Mouse (Mus musculus) C2C12 (cell line): ENCODE results near the gene Kantr. TPM values are rescaled to one million over a fixed set of nuclear protein-coding genes. Genes with fewer than 3 reads are reported as not detected.

ENCODE experiments used
- H3K27me3 ChIP-seq: one replicate; pipeline ENCODE4 v1.6.1; 2011; ENCODE audit not compliant: control insufficient read depth, insufficient read depth, insufficient read length
- H3K36me3 ChIP-seq: one replicate; pipeline ENCODE4 v1.6.1; 2011; ENCODE audit not compliant: control insufficient read depth, insufficient read depth
- H3K4me3 ChIP-seq: one replicate; pipeline ENCODE4 v1.5.1; 2011; ENCODE audit warnings: mild to moderate bottlenecking, control low read depth; ENCODE audit not compliant: poor library complexity, insufficient read depth, severe bottlenecking
- H3K79me2 ChIP-seq: one replicate; pipeline ENCODE4 v1.6.1; 2011; ENCODE audit not compliant: control insufficient read depth, insufficient read depth
- H3K79me3 ChIP-seq: one replicate; pipeline ENCODE4 v1.6.1; 2011; ENCODE audit warnings: low read depth, control low read depth
- H3ac ChIP-seq: one replicate; pipeline ENCODE3; 2011; ENCODE audit warnings: low read depth; ENCODE audit not compliant: control insufficient read depth, insufficient read length
- CEBPB ChIP-seq: IDR thresholded peaks from one replicate; pipeline ENCODE4 v1.6.1; 2011; ENCODE audit warnings: low read depth, mild to moderate bottlenecking, control low read depth, moderate library complexity
- CTCF ChIP-seq: IDR thresholded peaks from one replicate; pipeline ENCODE4 v1.5.1; 2011; ENCODE audit not compliant: control insufficient read depth, insufficient read depth, insufficient read length
- FOSL1 ChIP-seq: IDR thresholded peaks from one replicate; pipeline ENCODE4 v1.8.0; 2011; ENCODE audit warnings: mild to moderate bottlenecking, low read length; ENCODE audit not compliant: poor library complexity, insufficient read depth, severe bottlenecking
- MAX ChIP-seq: IDR thresholded peaks from one replicate; pipeline ENCODE4 v1.6.1; 2011; ENCODE audit warnings: mild to moderate bottlenecking, control low read depth
- MYOD1 ChIP-seq: IDR thresholded peaks from one replicate; pipeline ENCODE4 v1.6.1; 2011; ENCODE audit warnings: low read depth; ENCODE audit not compliant: control insufficient read depth, insufficient read length
- MYOG ChIP-seq: IDR thresholded peaks from one replicate; pipeline ENCODE4 v1.6.1; 2011; ENCODE audit not compliant: control insufficient read depth, insufficient read length; ENCODE audit errors: extremely low read depth
- USF1 ChIP-seq: IDR thresholded peaks from one replicate; pipeline ENCODE4 v1.6.1; 2011; ENCODE audit warnings: low read depth, mild to moderate bottlenecking, control low read depth, moderate library complexity
- long read RNA-seq, 2 experiments: library from polyadenylated mRNA; unstranded; transcript quantifications; one replicate each; pipeline ENCODE4 v2.0.0; 2019 to 2020
- polyA plus RNA-seq: library from polyadenylated mRNA; unstranded; fragments of >200 nt; fragmentation: generic; extraction: Trizol; gene quantifications from one replicate; pipeline ENCODE4 v1.2.1, GENCODE M21; 2012; ENCODE audit warnings: missing spikeins

The Kantr gene
- 1.5 TPM for polyA plus RNA-seq
- long read RNA-seq, experiment 1, result 0 reads
- long read RNA-seq, experiment 2, result 0 reads

DNA sequence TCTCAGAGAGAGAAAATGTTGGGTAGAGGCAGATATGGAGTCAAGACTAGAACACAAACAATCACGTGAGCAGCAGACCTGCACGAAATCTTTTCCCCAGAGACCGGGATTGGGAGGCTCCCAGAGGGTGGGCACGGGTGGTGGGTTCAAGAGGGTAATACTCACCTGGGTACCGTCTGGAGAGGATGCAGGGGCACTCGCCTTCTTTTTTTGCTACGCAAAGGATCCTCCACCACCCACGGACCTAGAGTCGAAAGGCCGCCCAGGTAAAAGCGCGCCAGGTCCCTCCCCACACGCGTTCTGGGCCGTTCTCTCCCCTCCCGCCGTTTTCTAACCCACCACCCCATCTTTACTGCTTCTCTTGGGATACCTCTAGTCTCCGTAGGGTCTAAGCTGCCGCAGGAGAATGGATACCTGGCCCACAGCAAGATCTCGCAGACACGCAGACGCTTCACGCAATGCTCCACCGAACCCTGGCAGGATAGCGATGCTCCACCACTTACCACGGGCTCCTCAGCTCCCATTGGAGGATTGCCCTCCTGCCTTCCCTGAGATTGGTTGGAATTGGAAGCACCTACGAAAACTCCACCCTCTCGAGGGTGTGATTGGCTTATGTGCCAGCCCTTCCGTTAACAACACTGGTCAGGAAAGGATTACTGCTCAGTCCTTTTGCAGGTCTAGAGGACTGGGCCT is at the start of gene Kantr:
Kantr (minus strand) TSS at position 500 of the 693 bp plus-strand sequence.
- Histone ChIP-seq H3K36me3 (no peaks in the 10 kb centered on the region), H3K27me3 (no peaks in the 10 kb centered on the region), H3K79me3 (no peaks in the 10 kb centered on the region), H3ac (peak within 1 kb of the TSS; percentile 59), H3K4me3 (peak within 1 kb of the TSS; percentile 45), H3K79me2 (peaks cover 6% of the 10 kb centered on the region)
- TF ChIP-seq USF1 (peak; percentile 53), MAX (no peak), MYOD1 (no peak), FOSL1 (no peak)

DNA sequence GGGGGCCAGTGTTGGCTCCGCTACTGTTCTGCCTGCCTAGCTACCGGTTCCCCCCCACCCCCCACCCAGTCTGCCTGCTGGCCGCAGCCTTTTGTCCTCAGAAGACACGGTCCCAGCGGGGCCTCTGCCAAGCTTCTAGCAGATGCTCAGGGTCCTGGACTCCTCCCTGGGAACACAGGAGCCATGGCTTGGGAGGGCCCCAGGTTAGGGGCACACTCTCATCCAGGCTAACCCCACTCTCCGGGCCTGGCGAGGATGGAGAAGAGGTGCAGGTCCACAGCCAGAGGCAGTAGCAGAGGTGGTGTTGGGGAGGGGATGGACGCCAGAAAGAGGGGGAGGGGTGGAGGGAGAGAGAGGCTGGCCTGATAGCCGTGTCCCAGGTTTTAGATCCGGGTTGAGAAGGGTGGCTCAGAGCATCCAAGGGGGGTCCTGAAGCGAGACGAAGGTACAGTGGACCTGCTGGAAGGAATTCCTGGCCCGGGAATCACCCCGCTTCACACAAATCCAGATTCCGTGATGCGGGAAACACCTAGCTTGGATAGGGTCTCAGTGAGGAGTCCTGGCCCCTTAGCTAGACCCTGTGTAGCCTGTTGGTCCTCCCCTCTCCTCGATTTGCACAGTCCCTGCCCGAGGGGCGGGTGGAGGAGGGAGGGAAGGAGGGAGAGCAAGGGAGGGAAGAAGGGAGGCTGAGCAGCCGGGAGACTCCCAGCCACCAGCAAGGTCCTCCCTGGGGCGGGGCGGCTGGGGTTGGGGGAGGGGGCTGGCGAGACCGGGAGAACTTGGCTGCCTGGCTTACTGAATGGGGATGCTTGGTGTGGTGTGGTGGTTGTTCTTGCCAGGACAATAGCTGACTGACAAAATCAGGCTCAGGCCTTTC is 41.3 kb upstream of the Kantr start, which contains the start of gene Gpr173:
Gpr173 (minus strand) TSS at position 308 of the 877 bp plus-strand sequence.
- TF ChIP-seq CEBPB (no peak), CTCF (no peak)
- peaks cover 12% of the 10 kb centered on the region for H3K79me2 ChIP-seq
- no peaks in the 10 kb centered on the region for H3K36me3 ChIP-seq
- H3K27me3 ChIP-seq, result no peaks in the 10 kb centered on the region
- peak within 1 kb of the TSS; percentile 76 for H3ac ChIP-seq
- peak within 1 kb of the TSS; percentile 40 for H3K4me3 ChIP-seq
- H3K79me3 ChIP-seq, result peaks cover 4% of the 10 kb centered on the region

DNA sequence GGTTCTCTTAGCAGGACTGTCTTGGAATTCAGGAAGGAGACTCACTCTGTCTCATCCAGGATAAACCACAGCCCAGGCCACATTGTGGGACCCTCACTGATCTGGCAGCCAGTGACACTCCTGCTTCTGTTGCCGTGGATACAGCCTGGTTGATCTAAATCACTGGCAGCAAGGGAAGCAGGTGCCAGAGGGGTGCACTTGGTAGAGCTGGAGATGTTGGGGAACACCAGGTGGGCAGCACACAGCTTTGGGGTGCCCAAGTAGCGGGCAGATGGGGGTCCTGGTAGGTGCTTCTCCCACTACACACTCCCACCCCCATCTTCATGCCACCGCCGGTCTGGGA is 40.7 kb upstream of the Kantr start:
- H3K79me3 ChIP-seq, result peaks cover 4% of the 10 kb centered on the region
- H3ac ChIP-seq, result peak overlapping the region; percentile 76
- H3K79me2 ChIP-seq, result peaks cover 12% of the 10 kb centered on the region
- H3K36me3 ChIP-seq, result no peaks in the 10 kb centered on the region
- H3K4me3 ChIP-seq, result peak overlapping the region; percentile 40
- no peaks in the 10 kb centered on the region for H3K27me3 ChIP-seq
- TF ChIP-seq CEBPB, result no peak
- no peak for TF ChIP-seq MYOD1
- no peak for TF ChIP-seq MYOG
- no peak for TF ChIP-seq FOSL1
- TF ChIP-seq MAX, result no peak
- TF ChIP-seq CTCF, result no peak
- TF ChIP-seq USF1, result no peak

DNA sequence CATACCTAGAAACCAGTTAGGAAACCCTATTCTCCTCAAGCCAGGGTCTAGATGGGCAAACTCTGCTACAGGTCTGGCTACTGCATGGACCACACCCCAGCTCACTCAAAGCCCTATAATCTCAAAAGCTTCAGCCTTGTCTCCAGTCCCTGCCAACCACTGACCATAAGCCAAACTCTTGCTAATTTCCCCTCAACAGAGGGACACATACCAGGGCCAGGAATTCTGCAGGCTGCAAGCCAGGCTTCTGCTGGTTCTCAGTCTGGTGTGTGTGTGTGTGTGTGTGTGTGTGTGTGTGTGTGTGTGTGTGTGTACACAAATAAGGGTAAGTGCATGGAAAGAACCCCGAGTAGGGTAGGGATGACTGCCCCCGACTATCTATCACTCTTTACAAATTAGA is 39.1 kb upstream of the Kantr start:
- TF ChIP-seq CEBPB (no peak), MAX (no peak), CTCF (no peak), MYOG (no peak), FOSL1 (no peak), USF1 (no peak)
- Histone ChIP-seq H3K27me3 (no peaks in the 10 kb centered on the region), H3K4me3 (no peak overlapping the region), H3ac (no peak overlapping the region), H3K36me3 (no peaks in the 10 kb centered on the region), H3K79me2 (peaks cover 12% of the 10 kb centered on the region), H3K79me3 (peaks cover 4% of the 10 kb centered on the region)

DNA sequence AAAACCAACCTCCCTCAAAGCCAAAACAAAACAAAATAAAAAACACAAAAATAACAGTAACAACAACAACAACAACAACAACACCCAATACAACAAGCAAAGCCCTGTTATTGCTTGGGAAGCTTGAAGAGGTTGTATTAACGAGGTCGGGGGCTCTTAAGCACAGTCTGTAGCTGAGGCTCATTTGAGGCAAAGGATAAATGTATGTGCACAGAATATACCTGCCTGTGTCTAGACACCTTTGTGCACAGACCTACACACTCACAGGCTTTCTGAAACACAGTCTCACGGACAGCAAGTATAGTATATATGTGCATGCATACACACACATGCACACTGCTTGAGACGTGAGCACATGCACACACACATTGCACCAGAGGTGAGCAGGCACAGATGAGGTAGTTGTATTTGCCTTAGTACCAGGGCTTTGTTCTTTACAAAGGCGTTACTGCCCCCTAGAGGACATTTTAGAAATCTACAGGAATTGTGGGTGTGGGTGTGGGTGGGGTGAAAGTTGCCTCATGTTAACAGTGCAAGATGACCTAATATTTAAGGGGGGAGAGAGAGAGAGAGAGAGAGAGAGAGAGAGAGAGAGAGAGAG is 25.4 kb upstream of the Kantr start:
- Histone ChIP-seq H3K4me3 (no peak overlapping the region), H3K36me3 (no peaks in the 10 kb centered on the region), H3K79me2 (no peaks in the 10 kb centered on the region), H3ac (no peak overlapping the region), H3K27me3 (no peaks in the 10 kb centered on the region), H3K79me3 (no peaks in the 10 kb centered on the region)
- TF ChIP-seq MYOG (no peak), USF1 (no peak), FOSL1 (no peak), MYOD1 (no peak), CEBPB (no peak), MAX (no peak)

DNA sequence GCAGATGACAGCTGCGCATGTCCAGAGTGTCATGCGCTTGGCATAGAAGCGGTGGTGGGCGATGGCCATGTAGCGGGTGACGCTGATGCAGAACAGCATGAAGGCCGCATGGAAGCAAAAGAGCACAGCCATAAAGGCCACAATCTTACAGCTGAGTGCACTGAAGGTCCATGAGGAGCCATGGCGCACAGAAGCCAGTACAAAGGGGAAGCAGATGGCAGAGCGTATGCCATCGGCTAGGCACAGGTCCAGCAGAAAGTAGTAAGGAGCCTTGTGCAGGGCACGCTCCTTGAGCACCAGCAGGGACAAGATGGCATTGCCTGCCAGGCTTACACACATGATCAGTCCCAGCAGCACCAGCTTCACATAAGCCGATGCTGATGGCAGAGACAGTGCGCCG is 19.7 kb upstream of the Kantr start:
- Histone ChIP-seq H3K4me3 (no peak overlapping the region), H3K36me3 (no peaks in the 10 kb centered on the region), H3K79me2 (peaks cover 1% of the 10 kb centered on the region), H3K27me3 (no peaks in the 10 kb centered on the region), H3K79me3 (no peaks in the 10 kb centered on the region), H3ac (no peak overlapping the region)
- TF ChIP-seq MYOD1 (no peak), CTCF (no peak), FOSL1 (no peak), CEBPB (no peak), MYOG (no peak), USF1 (no peak), MAX (no peak)
